Mouse (Mus musculus) gastrocnemius, adult 2 months (tissue): Measurements from ENCODE around the gene Cds2. TPM values are rescaled to one million over a fixed set of nuclear protein-coding genes. Genes with fewer than 3 reads are reported as not detected.
"Not testable (repeated sequence)": the region's sequence is repeated elsewhere in the genome, so short reads cannot be mapped to it uniquely, and the experiment has no call there.

ENCODE experiments used
- DNase-seq: peaks from one replicate; pipeline ENCODE4 v3.0.0; 2022
- H3K27ac ChIP-seq: fragments of 200-600 bp; 2 replicates; pipeline ENCODE4 v1.8.1; 2022; ENCODE audit warnings: mild to moderate bottlenecking
- H3K4me3 ChIP-seq: fragments of 200-600 bp; 2 replicates; pipeline ENCODE4 v1.8.1; 2022; ENCODE audit warnings: mild to moderate bottlenecking, moderate library complexity
- CTCF ChIP-seq: fragments of 200-600 bp; IDR thresholded peaks from 2 replicates; pipeline ENCODE4 v1.8.1; 2022; ENCODE audit warnings: antibody characterized with exemption, mild to moderate bottlenecking, moderate library complexity
- intact Hi-C: fragments of 180-260 bp; cut with DNase I; formaldehyde crosslinking; loops from one replicate; pipeline ENCODE4 v1.15.1; 2025
- total RNA-seq, 2 experiments: library from RNA; stranded (reverse); gene quantifications; 2 replicates each; pipeline ENCODE4 v1.2.3; 2021

Cds2 gene
- total RNA-seq, 2 experiments from 2014 or later, result 13.0 to 17.7 TPM

DNA sequence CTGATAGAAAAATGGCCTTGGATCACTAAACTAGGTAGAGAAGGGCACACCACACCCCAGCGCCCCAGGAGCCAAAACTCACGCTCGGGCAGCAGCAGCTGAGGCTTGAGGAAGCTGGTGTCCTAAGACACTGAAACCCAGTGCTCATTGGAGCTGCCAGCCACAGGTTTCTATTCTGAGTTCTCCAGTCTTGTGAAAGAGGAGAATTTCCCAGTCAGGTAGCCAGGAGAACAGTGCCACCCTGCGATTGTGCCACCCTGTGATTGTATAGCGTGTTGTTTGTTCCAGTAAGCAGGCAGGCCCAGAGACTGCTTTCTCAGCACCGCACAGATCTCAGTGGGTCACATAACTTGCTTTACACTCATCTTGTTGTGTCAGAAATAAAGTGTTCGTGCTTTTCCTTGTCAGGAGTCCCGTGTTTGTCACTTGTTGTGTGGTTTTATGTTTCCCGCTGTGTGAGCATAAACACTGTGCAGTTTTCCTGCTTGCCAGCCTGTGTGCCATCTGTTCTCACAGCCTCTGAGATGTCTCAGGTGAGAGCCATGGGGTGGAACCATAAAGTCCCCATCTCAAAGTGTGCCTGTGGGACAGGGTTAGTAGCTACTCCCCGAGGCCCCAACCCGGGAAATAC is 44.4 kb downstream of the Cds2 start:
- DNase-seq, result peak; percentile 75
- Histone ChIP-seq H3K27ac (peak overlapping the region; percentile 72), H3K4me3 (no peak overlapping the region)
- intact Hi-C loops, result loop anchor here (2.0 to 10.0 kb wide), 3 partner anchors 17 to 397 kb away; partner anchors contain the start of gene Cds2
- peak; percentile 52 for TF ChIP-seq CTCF

DNA sequence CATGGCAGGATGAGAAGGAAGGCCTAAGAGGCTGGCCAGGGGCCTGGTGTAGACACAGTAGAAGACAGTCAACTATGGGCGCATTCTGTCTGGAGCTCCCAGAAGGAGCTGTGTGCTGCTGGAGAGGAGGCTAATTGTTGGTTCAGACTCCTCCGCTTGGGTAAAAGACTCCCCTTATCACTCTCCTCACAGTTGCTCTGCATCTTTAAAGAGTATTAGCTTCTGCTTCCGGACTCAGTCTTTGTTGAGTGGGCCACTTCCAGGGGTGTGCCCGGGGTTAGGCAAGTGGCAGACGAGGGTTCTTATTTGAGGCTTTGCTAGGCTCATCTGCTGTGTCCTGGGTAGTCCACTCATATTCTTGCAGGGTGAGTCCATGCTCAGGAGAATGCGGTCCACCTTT is 45.9 kb downstream of the Cds2 start:
- intact Hi-C loops, result loop anchor here (10.0 kb wide), 1 partner anchor 396 kb away; no protein-coding TSS in a partner anchor
- no peak for DNase-seq
- Histone ChIP-seq H3K27ac (no peak overlapping the region), H3K4me3 (no peak overlapping the region)
- TF ChIP-seq CTCF, result no peak

DNA sequence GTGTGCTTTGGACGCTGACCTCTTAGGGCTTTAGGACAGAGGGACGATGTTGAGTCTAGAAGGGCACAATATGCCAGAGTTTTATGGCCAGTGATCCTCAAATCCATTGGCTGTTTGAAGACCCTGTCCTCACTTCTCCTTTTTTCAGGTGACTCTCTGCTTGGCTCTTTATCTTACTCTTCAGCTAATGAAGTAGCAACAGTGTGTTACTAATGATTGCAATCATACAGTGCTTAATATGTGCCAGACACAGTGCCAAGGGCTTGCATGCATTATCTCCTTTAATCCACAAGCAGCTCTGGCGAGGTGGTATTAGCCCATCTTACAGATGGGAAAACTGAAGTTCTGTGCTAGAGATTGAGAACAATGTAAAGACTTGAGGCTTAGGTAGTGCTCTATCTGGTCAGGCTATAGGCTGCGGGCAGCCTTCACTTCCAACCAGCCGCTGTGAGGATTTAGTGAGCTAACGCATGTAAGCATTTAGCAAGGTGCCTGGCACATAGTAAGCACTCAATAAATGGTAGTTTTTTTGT is 46.5 kb downstream of the Cds2 start:
- Histone ChIP-seq H3K4me3 (no peak overlapping the region), H3K27ac (no peak overlapping the region)
- DNase-seq, result no peak
- no peak for TF ChIP-seq CTCF
- intact Hi-C loops, result loop anchor here (10.0 kb wide), 1 partner anchor 395 kb away; no protein-coding TSS in a partner anchor

DNA sequence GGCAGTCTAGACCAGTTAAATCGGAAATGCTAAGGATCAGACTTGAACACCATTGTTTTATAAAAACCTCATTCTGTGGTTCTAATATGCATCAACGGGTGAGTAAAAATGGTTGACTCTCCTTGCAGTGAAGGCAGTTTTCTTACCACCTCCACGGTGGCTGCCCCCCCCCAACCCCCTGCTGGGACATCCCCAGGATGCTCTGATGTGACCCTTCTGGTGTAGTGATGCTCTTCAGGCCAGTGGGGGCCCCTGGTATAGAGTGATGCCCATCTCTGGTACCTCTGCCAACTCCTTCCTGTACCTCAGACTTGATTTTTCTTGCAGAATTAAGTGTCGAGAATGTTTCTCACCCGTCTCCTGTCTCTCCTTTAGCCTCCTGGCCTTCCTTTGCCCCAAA is 49.7 kb downstream of the Cds2 start:
- no peak for TF ChIP-seq CTCF
- no peak for DNase-seq
- Histone ChIP-seq H3K27ac (no peak overlapping the region), H3K4me3 (no peak overlapping the region)
- intact Hi-C loops, result no loop called here

DNA sequence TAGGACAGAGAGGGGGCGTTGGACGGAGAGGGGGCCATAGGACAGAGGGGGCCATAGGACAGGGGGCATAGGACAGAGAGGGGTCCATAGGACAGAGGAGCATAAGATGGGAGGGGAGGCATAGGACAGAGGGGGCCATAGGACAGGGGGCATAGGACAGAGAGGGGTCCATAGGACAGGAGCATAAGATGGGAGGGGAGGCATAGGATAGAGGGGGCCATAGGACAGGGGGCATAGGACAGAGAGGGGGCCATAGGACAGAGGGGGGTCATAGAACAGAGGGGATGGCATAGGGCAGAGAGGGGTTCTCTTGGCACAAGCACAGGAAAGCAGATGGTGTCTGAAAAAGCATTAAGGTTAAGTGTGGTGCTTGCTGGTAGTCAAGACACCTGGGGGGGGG is 50.6 kb downstream of the Cds2 start:
- Histone ChIP-seq H3K27ac (no peak overlapping the region), H3K4me3 (no peak overlapping the region)
- no peak for DNase-seq
- intact Hi-C loops, result no loop called here
- TF ChIP-seq CTCF, result no peak

DNA sequence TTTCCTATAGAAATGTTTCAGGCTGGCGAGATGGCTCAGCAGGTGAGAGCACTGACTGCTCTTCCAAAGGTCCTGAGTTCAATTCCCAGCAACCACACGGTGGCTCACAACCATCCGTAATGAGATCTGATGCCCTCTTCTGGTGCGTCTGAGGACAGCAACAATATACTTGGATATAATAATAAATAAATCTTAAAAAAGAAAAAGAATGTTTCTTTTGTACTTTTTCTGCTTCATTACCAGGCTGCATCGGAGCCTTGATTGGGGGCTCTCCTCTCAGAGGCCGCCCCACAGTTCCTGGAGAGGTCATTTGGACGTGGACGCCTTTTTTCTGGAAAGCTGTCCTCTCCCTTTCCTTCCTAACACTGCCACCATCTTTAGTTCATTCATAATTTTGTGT is 51.1 kb downstream of the Cds2 start:
- TF ChIP-seq CTCF, result peak; percentile 6; the same call in 1 of the 2 replicates
- intact Hi-C loops, DNase-seq, H3K27ac ChIP-seq, H3K4me3 ChIP-seq: not testable (repeated sequence)

DNA sequence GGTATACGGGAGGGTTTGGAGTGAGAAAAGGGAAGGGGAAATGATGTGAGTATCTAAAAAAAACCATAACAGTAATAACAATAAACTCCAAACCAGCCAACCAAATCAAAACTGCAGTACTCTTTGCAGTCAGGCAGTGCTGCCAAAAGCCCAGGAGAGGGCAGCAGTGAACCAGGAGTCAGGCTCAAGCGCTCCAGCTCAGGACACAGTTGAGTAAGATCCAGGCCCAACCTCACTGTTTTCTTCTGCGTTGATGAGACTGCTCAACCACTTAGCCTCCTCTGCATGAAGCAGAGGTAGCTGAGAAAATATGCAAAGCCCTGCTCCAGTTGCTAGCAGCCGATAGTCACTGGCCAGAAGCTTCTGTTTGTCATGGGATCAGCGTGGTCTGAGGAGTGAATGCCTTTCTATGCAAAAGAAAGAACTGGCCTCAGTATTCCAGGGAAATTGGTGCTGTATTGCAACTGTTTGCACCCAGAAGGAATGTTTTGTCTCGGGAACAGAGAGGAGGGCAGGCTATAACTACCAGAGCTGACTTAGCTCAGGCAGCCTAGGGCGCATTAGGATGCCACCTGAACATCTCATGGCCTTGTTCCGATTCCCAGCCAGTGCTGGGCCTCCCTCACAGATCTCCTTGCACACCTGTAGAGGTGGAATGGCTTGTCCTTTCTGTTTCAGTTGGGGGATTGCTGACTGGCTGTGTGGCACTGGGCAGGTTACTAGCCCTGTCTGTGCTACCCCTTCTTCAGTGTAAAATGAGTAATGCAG is 53.3 kb downstream of the Cds2 start:
- TF ChIP-seq CTCF, result peak; percentile 96
- H3K27ac ChIP-seq, result no peak overlapping the region
- no peak overlapping the region for H3K4me3 ChIP-seq
- DNase-seq, result peak; percentile 63
- intact Hi-C loops, result loop anchor here (1.0 kb wide), 1 partner anchor 169 kb away; no protein-coding TSS in a partner anchor

DNA sequence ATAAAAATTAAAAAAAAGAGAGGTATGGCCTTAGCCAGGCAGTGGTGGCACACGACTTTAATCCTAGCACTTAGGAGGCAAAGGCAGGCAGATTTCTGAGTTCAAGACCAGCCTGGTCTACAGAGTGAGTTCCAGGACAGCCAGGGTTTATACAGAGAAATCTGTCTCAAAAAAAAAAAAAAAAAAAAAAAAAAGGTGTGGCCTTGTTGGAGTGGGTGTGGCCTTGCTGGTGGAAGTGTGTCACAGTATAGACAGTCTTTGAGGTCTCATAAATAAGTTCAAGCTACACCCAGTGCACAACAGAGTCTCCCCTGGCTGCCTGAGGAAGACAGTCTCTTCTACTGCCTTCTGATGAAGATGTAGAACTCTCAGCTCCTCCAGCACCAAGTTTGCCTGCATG is 54.2 kb downstream of the Cds2 start:
- Histone ChIP-seq H3K4me3 (no peak overlapping the region), H3K27ac (no peak overlapping the region)
- intact Hi-C loops, result no loop called here
- TF ChIP-seq CTCF, result no peak
- no peak for DNase-seq

DNA sequence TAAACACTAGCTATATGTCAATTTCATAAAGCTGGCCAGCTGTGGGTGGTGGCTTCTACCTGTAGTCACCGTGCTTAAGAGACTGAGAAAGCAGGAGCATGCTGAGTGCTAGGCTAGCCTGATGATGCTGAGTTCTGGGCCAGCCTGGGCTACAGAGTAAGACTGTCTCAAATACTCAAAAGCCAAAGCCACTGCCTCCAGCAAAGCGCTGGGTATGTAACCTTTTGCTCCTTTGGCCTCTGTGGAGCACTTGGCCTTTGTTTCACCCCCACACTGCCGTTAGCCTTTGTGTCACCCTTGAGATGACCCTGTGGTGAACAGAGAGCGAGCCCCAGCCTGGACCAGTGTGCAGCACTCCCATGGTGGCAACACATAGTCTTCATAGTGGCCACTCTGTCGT is 57.6 kb downstream of the Cds2 start:
- DNase-seq, result no peak
- TF ChIP-seq CTCF, result no peak
- intact Hi-C loops, result no loop called here
- Histone ChIP-seq H3K27ac (no peak overlapping the region), H3K4me3 (no peak overlapping the region)

DNA sequence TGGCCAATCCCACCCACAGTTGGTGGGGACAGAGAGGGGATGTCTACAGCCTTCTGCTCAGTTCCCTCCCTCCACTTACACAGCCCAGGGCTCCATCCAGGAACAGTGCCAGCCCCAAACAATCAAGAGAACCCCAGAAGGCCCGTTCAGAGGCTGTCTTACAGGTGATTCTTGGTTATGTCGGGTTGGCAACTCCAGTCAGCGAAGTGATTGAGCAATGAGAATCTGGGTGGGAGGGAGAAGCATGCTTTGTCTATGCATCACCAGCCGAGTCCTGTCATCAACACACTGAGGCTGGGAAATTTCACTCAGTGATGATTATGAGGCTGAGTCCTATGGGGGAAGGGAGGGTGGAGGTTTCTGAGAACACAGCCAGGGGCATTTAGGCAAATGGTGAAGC is 60.6 kb downstream of the Cds2 start:
- intact Hi-C loops, result no loop called here
- no peak overlapping the region for H3K4me3 ChIP-seq
- no peak for TF ChIP-seq CTCF
- no peak overlapping the region for H3K27ac ChIP-seq
- no peak for DNase-seq

DNA sequence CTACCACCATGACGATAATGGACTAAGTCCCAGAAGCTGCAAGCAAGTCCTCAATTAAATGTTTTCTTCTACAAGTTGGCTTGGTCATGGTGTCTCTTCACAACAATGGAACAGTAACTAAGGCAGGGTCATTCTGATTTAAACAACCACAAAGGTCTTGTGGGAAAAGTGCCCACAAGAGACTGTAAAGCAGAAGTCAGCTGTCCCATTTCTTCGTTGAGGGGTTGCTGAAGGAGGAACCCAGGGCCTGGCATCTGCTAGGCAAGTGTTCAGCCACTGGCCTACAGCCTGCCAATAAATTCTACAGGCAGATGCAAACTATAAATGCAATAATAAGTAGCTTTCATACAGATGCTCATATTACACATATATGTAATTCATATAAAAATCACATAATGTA is 74.3 kb downstream of the Cds2 start:
- DNase-seq, result no peak
- TF ChIP-seq CTCF, result no peak

DNA sequence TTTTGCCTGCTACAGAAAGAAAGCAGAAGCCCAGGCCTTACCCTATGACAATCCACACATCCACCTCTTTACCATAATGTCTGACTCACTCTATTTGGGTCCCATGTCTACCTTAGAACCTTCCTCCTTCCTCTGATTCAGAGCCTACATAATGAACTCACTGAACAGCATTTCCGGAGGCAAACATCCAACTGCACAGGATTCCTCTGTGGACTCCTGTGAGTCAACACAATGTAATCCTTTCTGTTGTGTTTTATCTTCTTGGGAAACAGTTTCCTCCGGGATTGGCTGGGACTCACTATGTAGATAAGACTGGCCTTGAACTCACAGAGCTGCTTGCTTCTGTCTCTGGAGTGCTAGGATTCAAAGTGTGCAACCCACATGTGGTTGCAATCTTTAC is 77.4 kb downstream of the Cds2 start:
- no peak overlapping the region for H3K27ac ChIP-seq
- no peak overlapping the region for H3K4me3 ChIP-seq
- DNase-seq, result no peak
- intact Hi-C loops, result no loop called here
- no peak for TF ChIP-seq CTCF

More for the DNA sequence above, 74.3 kb downstream of the Cds2 start:
- H3K4me3 ChIP-seq, result no peak overlapping the region
- intact Hi-C loops, result no loop called here
- no peak overlapping the region for H3K27ac ChIP-seq

DNA sequence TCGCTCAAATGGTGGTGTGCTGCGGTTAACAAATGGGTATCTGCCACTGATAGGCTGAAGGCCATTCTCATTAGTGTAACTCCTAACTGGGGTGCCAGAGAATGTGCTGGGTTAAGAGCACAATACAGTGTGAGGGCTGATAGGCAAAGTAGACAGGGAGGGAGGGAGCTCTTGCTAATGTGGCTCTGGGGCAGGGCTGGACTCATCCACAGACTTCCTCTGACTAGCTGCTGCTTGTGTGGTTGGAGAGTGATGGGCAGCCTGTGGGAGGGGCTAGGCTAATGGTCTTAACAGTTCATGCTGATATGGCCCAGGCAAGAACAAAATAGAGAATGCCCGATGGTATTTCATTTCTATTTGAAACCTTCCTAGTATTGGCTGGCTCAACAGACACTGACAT is 78.3 kb downstream of the Cds2 start:
- Histone ChIP-seq H3K27ac (no peak overlapping the region), H3K4me3 (no peak overlapping the region)
- intact Hi-C loops, result no loop called here
- no peak for TF ChIP-seq CTCF
- DNase-seq, result no peak

DNA sequence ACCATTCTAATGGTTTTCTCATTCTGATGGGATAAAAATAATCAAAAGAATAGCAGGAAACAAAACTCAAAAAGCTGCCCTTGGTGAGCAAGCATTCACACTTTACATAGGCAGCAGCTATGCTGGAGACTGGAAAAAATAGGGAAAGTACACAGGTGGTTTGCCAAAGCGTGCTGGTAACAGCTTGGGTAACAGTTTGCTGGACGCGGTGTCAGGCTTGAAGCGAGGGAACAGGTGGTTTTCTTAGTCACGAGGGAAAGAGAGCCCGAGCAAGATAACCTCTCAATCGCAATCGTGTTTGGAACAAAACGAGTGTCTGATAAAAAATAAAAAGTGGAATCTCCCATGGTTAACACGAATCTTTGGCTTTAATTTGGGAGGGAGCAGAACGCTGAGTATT is 80.9 kb downstream of the Cds2 start:
- no peak for DNase-seq
- TF ChIP-seq CTCF, result no peak
- Histone ChIP-seq H3K4me3 (no peak overlapping the region), H3K27ac (no peak overlapping the region)
- intact Hi-C loops, result no loop called here

Other genes starting within 250 kb of the Cds2 start
- 1 to 10 TPM; 3.5 to 6.8 TPM for gene Rassf2, start 232.9 kb upstream of the Cds2 start, total RNA-seq
- 10 to 100 TPM in 1 of 2 experiments, 1 to 10 TPM in 1; 7.7 to 10.8 TPM for gene Slc23a2, start 118.0 kb upstream of the Cds2 start, total RNA-seq
- gene Tmem230, start 15.3 kb upstream of the Cds2 start, total RNA-seq, result 10 to 100 TPM; 23.2 to 28.1 TPM
- 10 to 100 TPM; 19.0 to 22.9 TPM for gene Pcna, start 9.8 kb upstream of the Cds2 start, total RNA-seq
- not detected for gene Prokr2, start 122.3 kb downstream of the Cds2 start, total RNA-seq